Mouse (Mus musculus) embryo, embryonic 9.5 days (tissue): Measurements from ENCODE around the gene Faf1.

Source experiments
- DNase-seq: peaks from one replicate; pipeline ENCODE4 v3.0.0-alpha.2; 2017; ENCODE audit errors: extremely low spot score

Gene Faf1

GRCm38 (mm10) chr4:109904487-109904886, 228.1 kb downstream of the Faf1 start:
- DNase-seq: no peak

- no peak for DNase-seq
These were observed 252.7 kb downstream of the Faf1 start for GRCm38 (mm10) chr4:109929058-109929457.

GRCm38 (mm10) chr4:109930445-109930844, 254.1 kb downstream of the Faf1 start:
- DNase-seq: no peak

- no peak for DNase-seq
These were observed 254.5 kb downstream of the Faf1 start for GRCm38 (mm10) chr4:109930935-109931334.

GRCm38 (mm10) chr4:109936557-109936956, 260.2 kb downstream of the Faf1 start:
- no peak for DNase-seq

GRCm38 (mm10) chr4:109939291-109939690, 262.9 kb downstream of the Faf1 start:
- no peak for DNase-seq

GRCm38 (mm10) chr4:109945554-109945953, 269.2 kb downstream of the Faf1 start:
- DNase-seq: no peak

GRCm38 (mm10) chr4:109949307-109949706, 272.9 kb downstream of the Faf1 start:
- DNase-seq: no peak

- no peak for DNase-seq
These were observed 277.1 kb downstream of the Faf1 start for GRCm38 (mm10) chr4:109953509-109953908.

- DNase-seq: no peak
These were observed 284.0 kb downstream of the Faf1 start for GRCm38 (mm10) chr4:109960201-109960935.

GRCm38 (mm10) chr4:109963570-109964279, 287.3 kb downstream of the Faf1 start:
- no peak for DNase-seq

GRCm38 (mm10) chr4:109969561-109969960, 293.2 kb downstream of the Faf1 start:
- no peak for DNase-seq

GRCm38 (mm10) chr4:109973991-109974654, 297.7 kb downstream of the Faf1 start:
- no peak for DNase-seq

- DNase-seq: peak; percentile 39
These were observed 298.4 kb downstream of the Faf1 start for GRCm38 (mm10) chr4:109974655-109975380.

- DNase-seq: peak; percentile 24
These were observed 299.2 kb downstream of the Faf1 start for GRCm38 (mm10) chr4:109975381-109976240.

- DNase-seq: peak; percentile 47
These were observed 300.1 kb downstream of the Faf1 start for GRCm38 (mm10) chr4:109976273-109977147.

- peak; percentile 86 for DNase-seq
These were observed 301.0 kb downstream of the Faf1 start, which contains the start of gene Dmrta2 for GRCm38 (mm10) chr4:109977148-109978067. Gene Dmrta2, plus strand, starts transcription at chr4:109978053.

- peak; percentile 40 for DNase-seq
These were observed 301.9 kb downstream of the Faf1 start for GRCm38 (mm10) chr4:109978068-109978857.
